Mouse (Mus musculus): ENCODE measurements at regions not wholly inside any gene's neighbourhood (a gene's known extent, or its start where the extent isn't known, plus 50 kb on each side); places are given as distances from the start of the nearest gene placed in this dataset.
A peak's percentile ranks its signal among the peaks of the same experiment; 100 is the strongest.

DNA sequence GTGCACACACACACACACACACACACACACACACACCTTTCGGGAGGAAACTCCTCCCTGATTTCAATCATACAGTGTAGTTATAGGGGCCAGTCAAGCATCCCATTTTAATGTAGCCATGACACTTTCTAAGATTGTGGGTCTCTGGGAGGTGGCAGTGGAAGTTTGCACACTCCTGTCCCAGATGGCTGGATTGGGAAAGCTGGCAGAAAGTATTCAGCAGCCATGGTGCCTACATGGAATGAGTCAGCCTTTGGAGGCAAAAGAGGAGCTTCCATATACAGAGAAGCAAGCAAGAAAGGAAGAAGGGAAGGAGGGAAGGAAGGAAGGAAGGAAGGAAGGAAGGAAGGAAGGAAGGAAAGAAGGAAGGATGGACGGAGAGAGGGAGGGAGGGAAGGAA lies 117.4 kb upstream of the Zfp706 start:
- TF ChIP-seq GATA1 (IDR thresholded peaks at IDR 0.05; ENCODE audit: low read length) = no peak

DNA sequence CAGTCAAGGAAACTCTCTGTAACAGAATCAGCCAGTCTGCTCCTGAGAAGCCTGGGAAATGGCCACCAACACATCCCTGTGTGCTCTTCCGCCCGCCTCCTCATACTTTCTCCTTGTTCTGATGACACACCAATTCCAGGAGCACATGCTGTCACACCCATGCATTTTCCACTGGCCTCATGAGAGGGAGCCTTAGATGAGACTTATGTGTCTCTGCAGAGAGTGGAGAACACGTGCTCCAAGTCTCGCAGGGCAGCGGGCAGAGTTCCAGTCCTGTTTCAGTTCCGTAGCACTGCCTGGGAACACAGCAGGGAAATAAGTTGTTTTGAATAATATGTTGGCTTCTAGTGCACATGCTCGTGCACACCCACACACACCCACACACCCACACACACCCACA lies 116.7 kb upstream of the Zfp706 start:
- no peak for TF ChIP-seq GATA1 (IDR thresholded peaks at IDR 0.05; ENCODE audit: low read length)

DNA sequence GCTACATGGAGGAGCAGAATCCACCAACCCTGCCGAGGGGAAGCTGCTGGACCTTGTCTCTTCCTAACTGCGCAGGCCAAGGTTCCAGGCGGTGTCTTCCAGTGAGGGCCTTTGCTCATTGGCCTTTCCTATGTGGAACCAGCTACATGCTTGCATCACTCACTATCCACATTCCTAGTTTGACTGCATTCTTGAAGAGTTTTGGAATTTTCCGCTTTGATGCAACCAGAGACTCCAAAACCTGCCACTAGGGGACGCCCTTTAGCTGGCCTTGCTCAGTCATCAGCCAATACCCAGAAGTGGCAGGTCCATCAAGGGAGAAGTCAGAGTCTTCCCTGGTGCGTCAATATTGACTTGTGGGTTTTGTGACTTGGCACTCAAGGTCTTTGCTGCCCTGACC lies 112.8 kb upstream of the Zfp706 start:
- no peak for TF ChIP-seq GATA1 (IDR thresholded peaks at IDR 0.05; ENCODE audit: low read length)

DNA sequence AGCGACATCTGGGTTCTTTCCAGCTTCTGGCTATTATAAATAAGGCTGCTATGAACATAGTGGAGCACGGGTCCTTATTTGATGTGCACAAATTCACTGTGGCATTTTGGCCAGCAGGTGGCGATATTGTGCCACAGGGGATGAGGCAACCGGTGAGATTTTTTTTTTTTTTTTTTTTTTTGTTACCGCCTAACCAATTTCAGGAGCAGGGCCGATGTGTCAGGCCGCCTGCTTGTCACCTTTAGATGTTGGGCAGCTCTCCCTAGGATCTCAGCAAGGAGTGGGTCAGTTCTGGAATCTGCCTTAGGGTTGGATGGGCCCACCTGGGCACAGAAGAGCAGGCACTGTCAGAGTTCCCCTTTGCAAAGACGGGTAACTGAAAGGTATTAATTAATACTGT lies 106.5 kb upstream of the Zfp706 start:
- no peak for TF ChIP-seq GATA1 (IDR thresholded peaks at IDR 0.05; ENCODE audit: low read length)

DNA sequence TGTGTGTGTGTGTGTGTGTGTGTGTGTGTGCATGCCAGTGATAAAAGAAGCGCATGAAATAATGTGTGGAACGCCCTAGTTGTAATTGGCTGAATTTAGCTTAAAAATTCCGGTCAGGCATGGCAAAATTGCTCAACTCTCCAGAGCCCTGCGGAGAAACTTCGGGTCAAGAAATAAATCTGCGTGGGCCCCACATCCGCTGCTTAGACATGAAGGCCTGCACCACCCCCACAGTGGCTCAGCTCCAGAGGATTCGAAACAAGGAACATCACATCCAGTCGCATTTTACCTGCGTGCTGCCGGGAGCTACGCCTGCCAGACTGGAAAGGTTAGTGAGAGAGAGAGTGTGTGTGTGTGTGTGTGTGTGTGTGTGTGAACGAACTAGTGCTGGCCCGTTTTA lies 102.9 kb upstream of the Zfp706 start:
- no peak for TF ChIP-seq GATA1 (IDR thresholded peaks at IDR 0.05; ENCODE audit: low read length)

DNA sequence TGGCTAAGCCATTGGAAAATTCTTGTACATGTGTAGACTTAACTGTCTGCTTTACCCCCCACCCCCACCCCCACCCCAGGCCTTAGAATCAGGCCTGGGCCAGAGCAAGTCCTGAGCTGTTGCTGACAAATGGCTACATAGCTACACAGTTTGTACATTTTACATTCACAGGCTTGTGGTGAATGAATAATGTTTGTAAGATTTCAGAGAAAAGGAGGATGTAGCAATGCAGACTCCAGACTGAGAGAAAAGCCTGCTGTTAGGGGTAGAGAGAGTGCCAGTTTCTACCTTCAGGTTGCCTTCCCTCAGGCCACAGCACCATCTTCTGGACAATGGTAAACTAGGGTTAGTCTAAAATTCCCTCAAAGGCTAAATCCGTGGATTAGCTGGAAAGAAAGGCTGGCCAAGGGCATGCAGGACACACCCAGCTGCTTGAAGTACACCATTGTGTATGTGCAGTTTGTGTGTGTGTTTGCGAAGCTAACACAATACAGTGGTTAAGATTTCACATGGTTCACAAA lies 94.5 kb upstream of the Zfp706 start:
- no peak for TF ChIP-seq GATA1 (IDR thresholded peaks at IDR 0.05; ENCODE audit: low read length)

DNA sequence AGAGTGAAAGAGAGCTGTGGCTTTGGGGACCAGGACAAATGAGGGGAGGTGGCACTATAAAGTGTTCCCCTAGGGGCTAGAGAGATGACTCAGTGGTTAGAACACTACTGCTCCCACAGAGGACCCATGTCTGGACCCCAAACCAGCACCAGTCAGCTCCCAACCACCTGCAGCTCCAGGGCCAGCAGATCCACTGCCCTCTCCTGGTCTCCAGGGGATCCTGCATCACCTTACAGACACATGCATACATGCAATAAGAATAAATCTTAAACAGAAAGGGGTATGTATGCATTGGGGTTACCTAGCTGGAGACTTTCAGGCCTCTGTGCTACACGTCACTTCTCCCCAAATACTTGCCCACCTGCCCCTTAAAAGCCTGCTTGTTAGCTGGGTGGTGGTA lies 93.8 kb upstream of the Zfp706 start:
- TF ChIP-seq GATA1 (IDR thresholded peaks at IDR 0.05; ENCODE audit: low read length) = no peak

DNA sequence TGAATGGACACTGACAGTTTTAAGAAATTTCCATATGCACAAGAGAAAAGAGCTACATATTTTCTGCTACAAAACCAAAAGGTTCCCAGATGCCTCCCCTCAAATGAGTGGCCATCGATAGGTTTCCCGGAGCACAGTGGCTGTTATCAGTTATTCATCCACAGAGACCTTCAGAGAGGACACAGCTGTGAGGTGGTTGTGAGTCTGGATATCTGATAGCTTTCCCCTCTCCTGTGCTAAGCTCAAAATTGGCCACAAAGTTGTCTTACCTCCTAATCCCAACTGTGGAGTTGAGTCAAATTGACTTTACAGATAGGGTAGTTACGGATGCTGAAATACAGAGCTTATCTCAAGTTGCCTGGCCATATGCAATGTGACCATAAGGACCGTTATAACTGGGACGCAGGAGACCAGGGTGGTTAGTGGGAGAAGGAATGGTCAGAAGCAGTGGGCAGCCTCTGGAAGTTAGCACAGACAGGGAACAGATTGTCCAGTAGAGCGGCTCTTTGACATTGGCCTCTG lies 93.3 kb upstream of the Zfp706 start:
- TF ChIP-seq GATA1 (IDR thresholded peaks at IDR 0.05; ENCODE audit: low read length) = peak; percentile 42

DNA sequence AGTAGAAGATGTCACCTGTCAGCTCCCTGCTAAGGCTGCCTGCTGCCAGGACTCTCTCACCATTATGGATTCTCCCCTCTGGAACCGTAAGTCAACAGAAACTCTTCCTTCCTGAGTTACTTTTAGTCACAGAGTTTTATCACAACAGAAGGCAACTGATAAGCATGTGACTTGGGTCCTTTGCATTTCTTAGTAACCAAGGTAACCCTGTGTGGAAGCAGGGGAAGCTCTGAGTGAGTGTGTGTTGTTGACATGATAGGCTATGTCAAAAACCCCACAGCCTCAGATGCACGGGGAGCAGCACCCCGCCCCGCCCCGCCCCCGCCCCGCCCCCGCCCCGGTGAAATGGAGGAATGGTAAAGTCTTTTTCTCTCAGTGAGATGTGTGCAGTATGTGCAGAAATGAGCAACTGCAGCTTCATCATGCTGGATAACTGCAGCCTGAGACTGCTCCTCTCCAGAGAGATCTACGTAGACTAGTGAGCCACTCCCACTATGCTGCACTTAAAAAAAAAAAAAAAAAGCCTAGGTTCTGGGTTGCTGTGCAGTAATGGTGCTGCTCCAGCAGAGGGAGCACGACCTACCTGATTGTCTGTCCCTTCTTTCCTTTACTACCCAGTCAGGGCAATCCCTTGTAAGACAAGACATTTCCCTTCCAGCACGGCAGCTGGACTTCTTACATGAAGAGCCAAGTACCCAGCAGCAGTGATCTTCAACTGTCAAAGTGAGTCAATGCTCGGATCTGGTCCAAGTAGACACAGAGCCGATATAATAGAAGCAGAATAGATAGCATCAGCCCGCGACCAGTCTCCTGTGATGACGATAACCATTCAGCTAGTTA lies 92.6 kb upstream of the Zfp706 start:
- peak; percentile 69 for TF ChIP-seq GATA1 (IDR thresholded peaks at IDR 0.05; ENCODE audit: low read length)

DNA sequence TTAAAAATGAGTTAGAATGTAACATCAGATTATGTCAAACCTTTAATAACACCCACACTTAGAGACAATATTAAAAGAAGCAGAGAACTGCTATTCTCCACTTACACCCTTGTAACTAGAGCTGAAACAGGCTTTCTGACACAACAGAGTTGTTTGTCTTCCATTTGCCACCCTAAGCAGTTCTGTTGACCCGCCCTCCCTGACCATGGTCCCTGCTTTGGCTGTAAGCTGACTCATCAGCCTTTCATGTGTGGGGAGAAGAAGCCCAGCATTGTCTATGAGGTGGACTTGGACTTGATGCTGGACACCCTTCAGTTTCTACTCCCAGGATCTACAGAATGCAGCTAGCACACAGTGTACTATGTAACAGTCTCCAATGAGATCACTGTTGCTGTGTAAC lies 91.6 kb upstream of the Zfp706 start:
- no peak for TF ChIP-seq GATA1 (IDR thresholded peaks at IDR 0.05; ENCODE audit: low read length)

DNA sequence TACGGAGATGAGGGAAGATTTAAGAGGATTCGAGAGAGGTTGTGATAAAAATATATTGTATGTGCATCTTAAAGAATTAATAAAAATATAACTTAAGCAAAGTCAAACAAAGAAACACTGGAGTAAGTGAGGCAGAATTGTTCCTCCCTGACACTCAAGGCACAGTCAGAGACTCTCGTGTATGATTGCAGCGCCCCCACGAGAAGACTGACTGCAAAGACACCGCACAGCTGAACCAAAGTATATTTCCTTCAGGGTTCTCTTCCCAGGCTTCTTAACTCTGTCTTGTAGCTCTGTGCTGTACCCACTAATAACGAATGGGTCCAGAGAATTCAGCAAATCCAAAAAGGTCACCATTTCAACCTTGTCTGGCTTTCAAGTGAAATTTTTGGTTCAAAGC lies 89.9 kb upstream of the Zfp706 start:
- no peak for TF ChIP-seq GATA1 (IDR thresholded peaks at IDR 0.05; ENCODE audit: low read length)

DNA sequence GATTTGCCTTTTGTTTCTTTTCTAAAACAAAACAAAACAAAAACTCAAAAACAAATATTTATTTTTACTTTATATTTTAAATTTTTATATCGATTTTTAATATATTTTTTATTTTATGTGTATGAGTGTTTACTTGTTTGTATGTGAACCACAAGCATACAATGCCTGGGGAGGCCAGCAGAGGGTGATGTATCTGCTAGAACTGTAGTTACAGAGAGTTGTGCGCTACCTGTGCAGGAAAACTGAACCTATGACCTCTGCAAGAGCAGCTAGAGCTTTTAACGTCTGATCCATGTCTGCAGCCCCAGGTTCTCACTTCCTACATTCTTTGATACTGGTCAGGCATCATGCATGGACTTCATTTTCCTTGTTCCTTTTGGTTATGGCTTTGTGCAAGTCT lies 76.2 kb upstream of the Zfp706 start:
- no peak for TF ChIP-seq GATA1 (IDR thresholded peaks at IDR 0.05; ENCODE audit: low read length)

DNA sequence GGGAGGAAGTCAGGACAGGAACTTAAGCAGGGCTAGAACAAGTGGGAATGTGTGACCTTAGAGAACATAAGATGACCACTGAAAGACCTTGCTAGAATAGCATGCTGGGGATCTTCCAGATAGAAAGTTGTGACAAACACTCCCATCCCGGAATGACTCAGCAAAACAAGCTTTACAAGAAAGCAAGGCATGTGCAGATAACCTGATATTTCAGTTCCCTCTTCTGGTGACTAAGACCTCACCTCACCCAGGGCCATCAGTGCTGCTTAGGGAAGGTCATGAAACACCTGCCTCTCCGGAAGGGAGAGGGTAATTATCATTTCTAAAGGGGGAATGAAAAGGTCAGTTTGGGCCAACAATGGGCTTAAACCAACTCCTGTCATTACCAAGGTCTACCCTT lies 74.3 kb upstream of the Zfp706 start:
- peak; percentile 32 for TF ChIP-seq GATA1 (IDR thresholded peaks at IDR 0.05; ENCODE audit: low read length)

DNA sequence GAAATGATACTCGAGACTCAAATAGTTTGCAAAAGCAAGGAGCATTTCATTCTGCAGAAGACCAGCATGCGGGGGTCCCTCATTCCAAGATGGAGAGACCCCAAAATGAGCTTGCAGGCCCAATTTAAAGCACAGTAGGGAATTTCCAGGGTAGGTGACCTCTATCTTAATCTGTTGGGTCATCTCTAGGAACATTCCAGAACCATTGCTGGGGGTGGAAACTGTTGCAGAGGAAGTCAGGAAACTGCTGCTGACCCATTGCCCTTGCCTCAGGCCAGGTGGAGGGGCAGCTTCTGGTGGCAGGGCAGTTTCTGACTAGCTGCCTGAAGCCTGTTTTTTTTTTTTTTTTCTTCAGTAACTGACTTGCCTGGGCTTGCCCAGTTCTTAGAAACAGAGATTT lies 73.4 kb upstream of the Zfp706 start:
- TF ChIP-seq GATA1 (IDR thresholded peaks at IDR 0.05; ENCODE audit: low read length) = no peak

DNA sequence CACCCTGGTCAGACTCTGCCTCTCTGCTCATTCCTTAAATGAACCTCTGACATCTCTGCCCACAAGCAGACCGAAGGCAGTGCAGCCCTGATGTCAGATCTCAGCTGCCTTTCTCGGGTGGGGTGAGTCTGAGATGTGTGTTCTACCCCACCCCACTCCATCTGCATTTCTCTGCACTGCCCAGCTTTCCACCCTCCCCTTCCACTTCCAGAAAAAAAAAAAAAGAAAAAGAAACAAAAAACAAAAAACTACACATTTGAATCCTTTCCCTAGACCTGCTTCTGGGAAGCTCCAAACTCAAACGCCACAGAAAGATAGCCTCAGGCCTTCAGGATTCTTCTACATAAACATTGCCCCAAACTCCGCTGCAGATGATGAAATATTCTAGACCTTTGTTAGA lies 72.8 kb upstream of the Zfp706 start:
- TF ChIP-seq GATA1 (IDR thresholded peaks at IDR 0.05; ENCODE audit: low read length) = no peak

DNA sequence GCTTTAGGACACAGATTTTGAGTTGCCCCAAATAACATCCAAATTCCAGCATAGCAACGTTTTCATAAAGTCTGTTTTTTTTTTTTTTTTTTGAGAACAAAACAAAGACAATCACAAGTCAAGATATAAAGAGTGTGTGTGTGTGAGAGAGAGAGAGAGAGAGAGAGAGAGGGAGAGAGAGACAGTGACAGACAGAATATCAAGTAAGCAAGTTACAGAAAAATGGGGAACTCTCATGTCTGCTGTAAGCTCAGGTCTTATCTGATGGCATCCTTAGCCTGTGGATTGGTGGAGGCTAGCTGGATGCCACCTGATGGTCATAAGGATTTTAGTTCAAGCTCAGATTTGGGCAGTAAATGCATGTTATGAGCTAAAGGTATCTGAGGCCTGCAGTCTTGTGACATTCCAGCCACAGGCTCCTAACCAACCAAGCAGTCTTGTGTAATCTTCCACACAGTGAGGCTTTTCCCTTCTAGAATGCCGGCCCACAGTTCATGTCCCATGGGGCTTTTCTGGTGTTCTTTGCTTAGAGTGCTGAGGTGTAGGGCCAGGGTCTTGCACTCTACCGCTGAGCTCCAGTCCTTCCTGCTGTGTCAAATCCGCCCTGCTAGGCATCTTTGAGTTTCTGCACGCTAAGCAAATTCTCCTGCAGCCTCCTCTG lies 64.8 kb upstream of the Zfp706 start:
- peak; percentile 59 for TF ChIP-seq GATA1 (IDR thresholded peaks at IDR 0.05; ENCODE audit: low read length)

DNA sequence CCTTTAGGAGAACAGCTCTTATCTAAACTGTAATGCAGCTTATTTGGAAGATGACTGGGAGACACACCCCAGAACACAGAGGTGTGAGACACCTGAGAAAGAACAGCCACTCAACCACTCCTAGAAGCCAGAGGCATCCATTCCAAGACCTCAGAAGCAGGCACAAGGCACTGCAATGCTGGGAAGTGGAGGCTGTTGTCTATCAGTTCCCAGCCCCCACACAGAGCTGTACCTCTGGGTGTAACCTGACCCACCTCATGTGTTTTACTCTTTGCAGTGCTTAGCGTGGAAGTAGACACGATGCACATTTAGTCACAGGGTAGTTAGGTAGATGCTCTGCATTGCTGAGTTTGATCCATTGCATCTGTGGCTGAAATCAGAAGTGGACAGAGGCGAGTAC lies 62.6 kb upstream of the Zfp706 start:
- TF ChIP-seq GATA1 (IDR thresholded peaks at IDR 0.05; ENCODE audit: low read length) = no peak

Measured in G1E-ER4 (cell line).